Mouse (Mus musculus): Measurements from ENCODE around the gene Gm4177. TPM values are rescaled to one million over a fixed set of nuclear protein-coding genes. Genes with fewer than 3 reads are reported as not detected.

The Gm4177 gene
- polyA plus RNA-seq (2012; rRNA removed), result not detected in 2 replicates

GRCm38 (mm10) chr7:21796628-21797027, at the start of gene Gm4177:
Gm4177 (minus strand) TSS chr7:21796728.

GRCm38 (mm10) chr7:21844167-21844566, 47.6 kb upstream of the Gm4177 start, which contains the start of gene Gm5725:
Gm5725 (minus strand) TSS chr7:21844267.

GRCm38 (mm10) chr7:21832051-21832450, 35.5 kb upstream of the Gm4177 start, which contains the start of gene Vmn1r135:
Vmn1r135 (plus strand) TSS chr7:21832351.

GRCm38 (mm10) chr7:21761375-21761774, 35.2 kb downstream of the Gm4177 start, which contains the start of gene Gm4175:
Gm4175 (minus strand) TSS chr7:21761475.

Other genes with a start within 250 kb of the Gm4177 start
- not detected in 2 replicates for gene Vmn1r132, start 182.6 kb downstream of the Gm4177 start, polyA plus RNA-seq (2012; rRNA removed)
- not detected in 2 replicates for gene Gm4175, start 35.3 kb downstream of the Gm4177 start, polyA plus RNA-seq (2012; rRNA removed)
- gene Vmn1r135, start 35.6 kb upstream of the Gm4177 start, polyA plus RNA-seq (2012; rRNA removed), result not detected in 2 replicates
- not detected in 2 replicates for gene Gm5725, start 47.5 kb upstream of the Gm4177 start, polyA plus RNA-seq (2012; rRNA removed)
- not detected in 2 replicates for gene Gm5891, start 124.6 kb upstream of the Gm4177 start, polyA plus RNA-seq (2012; rRNA removed)
- gene Vmn1r137, start 197.9 kb upstream of the Gm4177 start, polyA plus RNA-seq (2012; rRNA removed), result not detected in 2 replicates
- not detected in 2 replicates for gene Vmn1r138, start 232.2 kb upstream of the Gm4177 start, polyA plus RNA-seq (2012; rRNA removed)